Mouse (Mus musculus) midbrain, embryonic 16.5 days (tissue): Measurements from ENCODE around the gene Ctsh. TPM values are rescaled to one million over a fixed set of nuclear protein-coding genes. Genes with fewer than 3 reads are reported as not detected.
"Not testable (repeated sequence)": the region's sequence is repeated elsewhere in the genome, so short reads cannot be mapped to it uniquely, and the experiment has no call there.

Source experiments
- ATAC-seq: fragments of 200-750 bp; cut with Nextera tagmentation; 2 replicates; pipeline ENCODE4 v1.8.0; 2017; ENCODE audit warnings: moderate TSS enrichment
- H3K27ac ChIP-seq: fragments of 300-500 bp; sonication (generic); 2 replicates; pipeline ENCODE4 v1.5.1; 2014; ENCODE audit warnings: mild to moderate bottlenecking, low read length, mixed read lengths
- H3K27me3 ChIP-seq: fragments of 300-500 bp; sonication (generic); 2 replicates; pipeline ENCODE4 v1.6.1; 2014; ENCODE audit warnings: low read depth, low read length, mixed read lengths; ENCODE audit not compliant: control insufficient read depth, insufficient read depth
- H3K36me3 ChIP-seq: fragments of 300-500 bp; sonication (generic); 2 replicates; pipeline ENCODE4 v1.6.1; 2014; ENCODE audit warnings: mild to moderate bottlenecking, low read length, moderate library complexity, mixed read lengths; ENCODE audit not compliant: control insufficient read depth, insufficient read depth
- H3K4me1 ChIP-seq: fragments of 300-500 bp; sonication (generic); 2 replicates; pipeline ENCODE4 v1.6.1; 2014; ENCODE audit warnings: mild to moderate bottlenecking, low read length, mixed read lengths; ENCODE audit not compliant: control insufficient read depth, insufficient read depth
- H3K4me2 ChIP-seq: fragments of 300-500 bp; sonication (generic); 2 replicates; pipeline ENCODE4 v1.6.1; 2014; ENCODE audit warnings: mild to moderate bottlenecking, low read length, mixed read lengths
- H3K4me3 ChIP-seq: fragments of 300-500 bp; sonication (generic); 2 replicates; pipeline ENCODE4 v1.5.1; 2014; ENCODE audit warnings: low read depth, mild to moderate bottlenecking, low read length, moderate library complexity, mixed read lengths
- H3K9ac ChIP-seq: fragments of 300-500 bp; sonication (generic); 2 replicates; pipeline ENCODE4 v1.6.1; 2014; ENCODE audit warnings: low read depth, low read length, mixed read lengths
- H3K9me3 ChIP-seq: fragments of 300-500 bp; sonication (generic); replicated peaks from 2 replicates; pipeline ENCODE4 v1.6.1; 2014; ENCODE audit warnings: mild to moderate bottlenecking, low read length, mixed read lengths; ENCODE audit not compliant: control insufficient read depth, poor library complexity, severe bottlenecking
- WGBS: fragments of 180-500 bp; shearing (Covaris S2); extraction: QIAGEN DNeasy Blood & Tissue Kit; methylation state at CpG from one replicate; pipeline ENCODE4 v1.1.7; 2014; 5-methylcytosine and 5-hydroxymethylcytosine counted together
- polyA plus RNA-seq: library from polyadenylated mRNA; unstranded; fragments of >200 nt; fragmentation: Nextera tagmentation; extraction: Ambion mirVana; gene quantifications from 2 replicates; pipeline ENCODE4 v1.2.1, GENCODE M21; 2015

Gene Ctsh
- polyA plus RNA-seq, 1 experiment from 2014 or later, result 25.2 TPM

DNA sequence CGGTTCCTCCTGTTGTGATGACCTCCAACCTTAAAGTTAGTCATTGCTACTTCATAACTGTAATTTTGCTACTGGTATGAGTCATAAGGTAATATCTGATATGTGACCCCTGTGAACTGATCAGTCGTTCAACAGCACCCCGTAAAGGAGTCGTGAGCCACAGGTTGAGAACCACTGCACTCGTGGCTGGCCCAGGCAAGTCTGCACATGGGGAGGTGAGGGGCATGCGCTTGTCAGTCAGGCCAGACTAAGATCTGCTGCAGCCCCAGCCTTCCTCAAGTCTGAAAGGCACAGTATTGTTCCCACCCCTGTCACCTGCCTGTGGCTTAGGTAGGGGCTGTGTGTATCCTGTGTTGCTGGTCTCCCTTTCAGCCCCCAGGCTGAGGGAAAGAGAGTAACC is 14.8 kb downstream of the Ctsh start:
- Histone ChIP-seq H3K9me3 (no peaks in the 10 kb centered on the region), H3K4me2 (no peak overlapping the region), H3K27ac (no peak overlapping the region), H3K4me1 (no peaks in the 10 kb centered on the region), H3K9ac (no peak overlapping the region), H3K4me3 (no peak overlapping the region), H3K27me3 (no peaks in the 10 kb centered on the region), H3K36me3 (no peaks in the 10 kb centered on the region)
- 92% methylated on average over 6 of the region's 6 CpGs for WGBS
- ATAC-seq, result no peak

DNA sequence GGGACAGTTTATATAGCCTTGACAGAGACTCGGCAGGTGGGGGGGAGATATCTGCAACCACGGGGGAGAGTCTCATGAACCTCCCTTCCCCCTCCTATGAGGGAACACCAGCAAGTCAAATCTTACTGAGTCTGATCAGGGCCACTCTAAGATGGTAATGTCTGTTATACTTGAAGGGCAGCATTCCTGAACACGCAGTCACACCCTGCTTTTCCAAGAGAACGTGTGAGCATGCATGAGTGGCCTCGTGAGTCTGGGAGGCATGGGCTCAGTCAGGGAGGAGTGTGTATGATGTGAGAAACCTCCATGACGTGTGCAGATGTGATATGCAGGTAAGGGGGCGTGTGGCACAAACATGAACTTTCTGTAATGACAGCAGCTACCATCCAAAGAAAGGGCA is 15.5 kb downstream of the Ctsh start:
- H3K9ac ChIP-seq, result no peak overlapping the region

DNA sequence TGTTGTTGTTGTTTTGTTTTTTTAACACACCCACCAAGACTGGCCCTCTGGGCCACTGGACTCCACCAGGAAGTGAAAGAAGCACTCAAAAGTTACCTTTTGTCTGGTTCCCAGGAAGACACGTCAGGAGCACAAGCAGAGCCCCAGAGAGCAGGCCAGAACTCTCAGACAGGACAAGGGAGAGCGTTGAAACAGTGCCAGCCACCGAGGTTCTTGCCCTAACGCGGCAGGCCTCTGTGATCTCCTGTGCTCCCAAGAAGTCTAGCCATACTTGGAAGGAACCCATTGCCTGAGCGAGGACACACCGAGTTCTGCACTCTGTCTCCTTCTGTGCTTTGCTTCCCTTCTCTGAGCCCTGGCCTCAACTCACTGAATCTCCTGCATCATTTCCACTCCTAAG is 16.2 kb downstream of the Ctsh start:
- Histone ChIP-seq H3K4me1 (no peaks in the 10 kb centered on the region), H3K27me3 (no peaks in the 10 kb centered on the region), H3K9ac (no peak overlapping the region), H3K36me3 (no peaks in the 10 kb centered on the region), H3K9me3 (no peaks in the 10 kb centered on the region), H3K4me3 (no peak overlapping the region), H3K4me2 (no peak overlapping the region), H3K27ac (no peak overlapping the region)
- 90% methylated on average over 7 of the region's 7 CpGs for WGBS
- no peak for ATAC-seq

More for the DNA sequence above, 15.5 kb downstream of the Ctsh start:
- no peak overlapping the region for H3K4me2 ChIP-seq
- H3K27ac ChIP-seq, result no peak overlapping the region
- no peaks in the 10 kb centered on the region for H3K4me1 ChIP-seq
- H3K36me3 ChIP-seq, result no peaks in the 10 kb centered on the region
- no peak overlapping the region for H3K4me3 ChIP-seq
- 81% methylated on average over 7 of the region's 7 CpGs for WGBS
- no peaks in the 10 kb centered on the region for H3K9me3 ChIP-seq
- no peaks in the 10 kb centered on the region for H3K27me3 ChIP-seq
- ATAC-seq, result no peak

DNA sequence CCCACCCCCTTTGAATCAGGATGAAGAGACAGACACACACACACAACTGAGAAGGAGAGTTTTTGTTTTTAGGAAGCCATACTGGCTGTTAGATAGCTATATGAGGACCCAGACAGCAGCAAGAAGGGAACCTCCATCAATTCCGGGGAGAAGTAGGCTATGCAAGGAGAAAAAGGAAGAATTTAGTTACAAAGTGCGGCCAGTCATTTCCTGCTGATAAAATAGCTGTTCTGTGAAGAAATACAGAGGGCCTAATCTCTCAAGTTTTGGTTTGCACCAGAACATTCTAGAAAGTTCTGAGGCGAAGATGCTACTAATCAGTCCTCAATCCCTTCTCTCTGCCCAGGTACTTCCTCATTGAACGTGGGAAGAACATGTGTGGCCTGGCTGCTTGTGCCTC is 21.4 kb downstream of the Ctsh start:
- no peaks in the 10 kb centered on the region for H3K27me3 ChIP-seq
- no peak overlapping the region for H3K4me3 ChIP-seq
- no peak overlapping the region for H3K27ac ChIP-seq
- H3K4me1 ChIP-seq, result no peaks in the 10 kb centered on the region
- no peak overlapping the region for H3K4me2 ChIP-seq
- H3K9me3 ChIP-seq, result no peaks in the 10 kb centered on the region
- no peak overlapping the region for H3K9ac ChIP-seq
- no peaks in the 10 kb centered on the region for H3K36me3 ChIP-seq
- ATAC-seq, result no peak
- 88% methylated on average over 4 of the region's 4 CpGs for WGBS

DNA sequence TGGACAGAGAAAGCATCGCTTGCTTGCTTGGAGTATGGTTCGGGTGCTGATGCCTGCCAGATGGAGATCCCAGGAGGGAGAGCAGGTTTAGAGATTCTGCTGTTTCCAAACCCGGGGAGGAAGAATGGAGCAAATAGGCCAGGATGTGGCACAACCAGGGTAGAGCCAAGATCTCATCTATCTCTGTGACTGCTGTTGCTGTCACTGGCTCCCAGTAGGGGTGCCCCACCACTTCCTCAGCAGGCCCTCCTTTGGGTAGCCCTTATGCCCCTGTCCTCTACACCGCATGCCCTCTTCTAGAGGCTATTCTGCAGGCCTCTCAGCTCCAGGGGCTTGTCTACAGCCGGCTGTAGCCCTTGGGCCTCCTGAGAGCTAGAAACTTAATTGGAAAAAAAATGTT is 22.2 kb downstream of the Ctsh start:
- Histone ChIP-seq H3K27me3 (no peaks in the 10 kb centered on the region), H3K27ac (no peak overlapping the region), H3K4me1 (no peaks in the 10 kb centered on the region), H3K4me2 (no peak overlapping the region), H3K4me3 (no peak overlapping the region), H3K36me3 (no peaks in the 10 kb centered on the region), H3K9ac (no peak overlapping the region), H3K9me3 (no peaks in the 10 kb centered on the region)
- ATAC-seq, result no peak
- 83% methylated on average over 5 of the region's 5 CpGs for WGBS

DNA sequence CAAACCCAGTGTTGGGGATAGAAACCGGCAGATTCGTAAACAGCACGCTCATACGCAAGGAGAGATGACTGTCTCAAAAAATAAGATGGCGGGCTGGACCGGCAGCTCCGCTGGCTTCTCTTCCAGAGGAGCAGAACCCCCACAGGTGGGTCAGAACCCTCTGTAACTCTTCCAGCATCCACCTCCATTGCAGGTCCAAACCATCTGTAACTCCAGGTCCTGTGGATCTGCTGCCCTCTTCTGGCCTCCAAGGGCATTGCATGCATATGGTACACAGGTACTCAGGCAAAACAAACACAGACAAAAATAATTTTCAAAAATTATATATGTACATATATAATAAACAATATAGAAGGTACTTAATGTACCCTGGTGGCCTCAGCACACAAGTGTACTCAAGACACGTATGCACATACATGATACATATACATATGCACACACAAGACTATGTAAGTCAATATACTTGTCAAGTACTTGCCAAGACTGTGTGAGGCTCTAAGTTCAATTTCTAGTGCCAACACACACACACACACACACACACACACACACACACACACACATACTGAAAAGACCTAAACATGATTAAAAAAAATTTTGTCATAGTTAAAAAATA is 23.0 kb downstream of the Ctsh start:
- Histone ChIP-seq H3K4me3 (no peak overlapping the region), H3K4me1 (no peaks in the 10 kb centered on the region), H3K9ac (no peak overlapping the region), H3K27me3 (no peaks in the 10 kb centered on the region), H3K4me2 (no peak overlapping the region), H3K36me3 (no peaks in the 10 kb centered on the region), H3K27ac (no peak overlapping the region), H3K9me3 (no peaks in the 10 kb centered on the region)
- ATAC-seq, result no peak
- 57% methylated on average over 8 of the region's 8 CpGs for WGBS

DNA sequence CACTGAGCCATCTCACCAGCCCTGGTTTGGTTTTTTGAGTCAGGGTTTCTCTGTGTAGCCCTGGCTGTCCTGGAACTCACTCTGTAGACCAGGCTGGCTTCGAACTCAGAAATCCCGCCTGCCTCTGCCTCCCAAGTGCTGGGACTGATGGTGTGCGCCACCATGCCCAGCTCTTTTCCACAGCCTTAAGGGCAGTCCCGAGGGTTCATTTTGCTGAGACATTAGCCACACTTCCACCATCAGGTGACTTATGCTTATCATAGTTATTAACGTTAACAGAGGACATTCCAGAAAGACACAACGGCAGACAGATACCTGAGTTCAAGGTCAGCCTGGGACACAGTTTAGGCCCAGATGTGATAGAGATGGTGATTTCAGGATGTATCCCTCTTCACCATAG is 28.0 kb downstream of the Ctsh start:
- H3K36me3 ChIP-seq, result peaks cover 16% of the 10 kb centered on the region
- H3K9ac ChIP-seq, H3K4me2 ChIP-seq, H3K27me3 ChIP-seq, H3K9me3 ChIP-seq, H3K4me3 ChIP-seq, ATAC-seq, H3K4me1 ChIP-seq, H3K27ac ChIP-seq: not testable (repeated sequence)
- 93% methylated on average over 6 of the region's 6 CpGs for WGBS

DNA sequence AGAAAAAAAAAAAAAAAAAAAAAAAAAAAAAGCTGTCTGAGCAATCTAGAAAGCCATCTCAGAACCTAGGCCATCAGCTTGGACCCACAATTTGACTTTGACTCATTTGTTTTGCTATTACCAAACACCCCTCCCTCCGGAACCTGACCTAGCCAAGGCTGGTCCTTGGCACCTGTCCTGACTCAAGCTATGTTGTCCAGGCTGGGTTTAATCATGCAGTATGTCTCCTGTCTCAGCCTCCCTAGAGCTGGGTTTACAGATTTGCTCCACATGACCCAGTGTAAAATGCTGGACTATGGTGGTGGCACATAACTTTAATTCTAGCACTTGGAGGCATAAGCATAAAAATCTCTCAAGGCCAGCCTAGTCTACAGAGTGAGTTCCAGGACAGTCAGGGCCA is 29.0 kb downstream of the Ctsh start:
- 95% methylated on average over 1 of the region's 1 CpGs for WGBS
- H3K4me1 ChIP-seq, result no peaks in the 10 kb centered on the region
- peaks cover 16% of the 10 kb centered on the region for H3K36me3 ChIP-seq
- H3K9me3 ChIP-seq, result no peaks in the 10 kb centered on the region
- 0 out of 2 replicates have a peak, but pooled peaks have one; percentile 21 for ATAC-seq
- H3K27ac ChIP-seq, result no peak overlapping the region
- H3K27me3 ChIP-seq, result no peaks in the 10 kb centered on the region
- H3K4me3 ChIP-seq, result no peak overlapping the region
- no peak overlapping the region for H3K4me2 ChIP-seq
- no peak overlapping the region for H3K9ac ChIP-seq

DNA sequence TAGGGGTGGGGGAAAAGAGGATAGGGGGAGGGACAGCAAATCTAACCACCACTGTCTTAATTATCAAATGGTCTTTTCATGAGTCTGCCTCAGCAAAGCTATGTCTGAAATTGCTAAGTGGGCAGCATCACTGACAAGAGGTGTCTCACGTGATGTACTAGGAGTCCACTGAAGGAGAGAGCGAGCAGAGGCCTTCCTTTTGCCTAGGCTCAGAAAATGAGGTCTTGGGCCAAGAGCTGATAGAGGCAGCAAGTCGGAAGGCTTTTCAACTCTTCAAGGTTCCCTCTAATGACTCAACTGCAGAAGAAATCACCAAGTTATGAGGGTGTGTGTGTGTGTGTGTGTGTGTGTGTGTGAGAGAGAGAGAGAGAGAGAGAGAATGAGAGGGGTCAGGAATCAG is 30.2 kb downstream of the Ctsh start:
- no peak overlapping the region for H3K27ac ChIP-seq
- no peaks in the 10 kb centered on the region for H3K9me3 ChIP-seq
- ATAC-seq, result no peak
- no peak overlapping the region for H3K9ac ChIP-seq
- H3K4me3 ChIP-seq, result no peak overlapping the region
- 91% methylated on average over 3 of the region's 3 CpGs for WGBS
- no peak overlapping the region for H3K4me2 ChIP-seq
- H3K36me3 ChIP-seq, result peaks cover 22% of the 10 kb centered on the region
- H3K4me1 ChIP-seq, result no peaks in the 10 kb centered on the region
- H3K27me3 ChIP-seq, result no peaks in the 10 kb centered on the region
